Mouse (Mus musculus): ENCODE data around the gene Larp1. TPM values are rescaled to one million over a fixed set of nuclear protein-coding genes. Genes with fewer than 3 reads are reported as not detected.
"Not testable (repeated sequence)": the region's sequence is repeated elsewhere in the genome, so short reads cannot be mapped to it uniquely, and the experiment has no call there.

Larp1 gene
- total RNA-seq, 1 experiment, result 90.1 TPM

DNA sequence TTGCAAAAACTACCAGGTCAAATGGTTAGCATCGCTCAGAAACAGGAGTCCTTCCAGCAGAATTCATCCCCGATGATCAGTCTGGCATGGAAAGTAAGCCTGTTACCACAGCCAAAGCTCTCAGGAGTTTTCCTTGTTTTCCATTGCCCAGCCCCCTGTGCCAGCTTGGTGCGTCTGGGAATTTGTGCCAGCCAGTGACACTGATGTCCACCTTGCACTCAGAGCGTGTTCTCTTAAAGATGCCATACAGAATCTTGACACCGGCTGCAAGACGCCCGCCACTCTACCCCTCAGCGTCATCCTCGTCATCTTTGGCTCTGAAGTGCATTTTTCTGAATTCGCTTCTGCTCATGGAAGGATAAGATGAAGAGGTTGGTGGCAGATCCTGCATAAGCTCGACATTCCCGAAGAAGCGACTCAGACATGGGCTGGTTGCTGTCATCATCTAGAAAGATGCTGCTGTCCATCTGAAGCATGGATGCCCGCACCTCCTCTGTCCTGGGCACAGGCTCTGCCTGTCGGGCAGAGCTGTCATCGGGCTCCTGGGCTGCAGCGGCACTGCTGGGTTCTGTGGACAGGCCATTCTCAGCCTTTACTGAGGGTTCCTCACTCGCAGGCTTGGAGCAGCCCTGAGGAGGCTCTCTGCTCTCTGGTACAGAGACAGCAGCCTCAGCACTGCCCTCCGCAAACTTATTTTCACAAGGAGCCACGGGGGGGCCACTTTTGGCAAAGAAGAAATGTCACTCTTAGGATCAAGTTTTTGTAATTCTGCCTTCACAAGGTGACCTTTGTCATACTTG lies 88.2 kb downstream of the Larp1 start:
- H3K9ac ChIP-seq (ENCODE audit: insufficient read depth, low read depth, low read length, poor library complexity, severe bottlenecking), result no peak overlapping the region
- no peak overlapping the region for H3K27ac ChIP-seq (ENCODE audit: insufficient read depth, low read depth, low read length, poor library complexity, severe bottlenecking)
- no peaks in the 10 kb centered on the region for H3K9me3 ChIP-seq (ENCODE audit: control insufficient read depth, insufficient read depth, low read depth, low read length)
- DNase-seq (ENCODE audit: low read depth, low spot score), result no peak
- H3K36me3 ChIP-seq (ENCODE audit: control insufficient read depth, insufficient read depth, low read length, poor library complexity, severe bottlenecking), result no peaks in the 10 kb centered on the region
- peaks cover 2 to 8% of the 10 kb centered on the region in 2 experiments; a peak in 3 of 4 replicates for H3K4me1 ChIP-seq (ENCODE audit: control insufficient read depth in 2 of 2, insufficient read depth in 2 of 2, low read length in 2 of 2, poor library complexity in 1 of 2)
- TF ChIP-seq HCFC1 (IDR thresholded peaks at IDR 0.05; ENCODE audit: borderline replicate concordance, insufficient read depth, low read length) (no peak), MAFK (IDR thresholded peaks at IDR 0.05; ENCODE audit: insufficient read depth, low read depth, low read length) (no peak), ZNF384 (IDR thresholded peaks at IDR 0.05; ENCODE audit: low read depth, low read length) (no peak), ZC3H11A (IDR thresholded peaks at IDR 0.05; ENCODE audit: borderline replicate concordance, low read depth, low read length) (no peak), CHD2 (IDR thresholded peaks at IDR 0.05; ENCODE audit: low read depth, low read length) (no peak)
- in situ Hi-C loops (cut with MboI; ENCODE audit: low sequenced_read_pairs in 2 of 2, unreplicated experiment in 2 of 2), result loop anchor here in 1 of 2 experiments (10.0 kb wide), 1 partner anchor 142 kb away; no protein-coding TSS in a partner anchor
- H3K4me3 ChIP-seq (ENCODE audit: insufficient read depth in 1 of 2, low read depth in 1 of 2, low read length in 2 of 2, poor library complexity in 1 of 2, severe bottlenecking in 1 of 2), result no peak overlapping the region

DNA sequence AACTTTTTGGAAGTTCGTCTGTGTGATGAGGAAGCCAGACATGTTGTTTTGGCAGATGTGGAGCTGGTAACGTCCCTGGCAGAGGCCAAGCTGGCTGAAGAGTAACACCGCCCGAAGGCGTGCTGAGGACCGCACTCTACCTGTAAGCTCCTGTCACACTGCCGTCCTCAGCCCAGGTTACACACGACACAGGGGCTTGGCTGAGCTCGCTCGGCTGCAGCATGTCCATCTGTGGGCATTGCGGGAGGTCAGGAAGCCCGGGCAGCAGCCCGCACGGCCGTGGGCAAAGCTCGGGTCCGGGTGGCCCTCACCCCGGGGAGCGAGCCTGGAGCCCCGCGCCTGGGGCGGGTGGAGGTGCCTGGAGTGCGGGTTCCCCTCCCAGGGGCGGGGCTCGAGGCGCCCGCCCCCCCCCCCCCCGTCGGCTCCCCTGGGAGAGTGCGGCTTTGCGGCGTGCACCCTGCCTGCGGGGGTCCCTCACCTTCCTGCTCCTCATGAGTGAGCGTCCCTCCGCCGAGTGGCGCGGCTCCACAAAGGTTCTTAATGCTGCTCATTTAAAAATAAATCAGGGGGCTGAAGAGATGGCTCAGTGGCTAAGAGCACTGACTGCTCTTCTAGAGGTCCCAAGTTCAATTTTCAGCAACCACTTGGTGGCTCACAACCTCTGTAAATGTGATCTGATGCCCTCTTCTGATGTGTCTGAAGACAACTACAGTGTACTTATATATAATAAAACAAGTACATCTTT lies 88.9 kb downstream of the Larp1 start:
- peak overlapping the region; percentile 6; the same call in 1 of the 2 replicates for H3K9ac ChIP-seq (ENCODE audit: insufficient read depth, low read depth, low read length, poor library complexity, severe bottlenecking)
- no peaks in the 10 kb centered on the region for H3K9me3 ChIP-seq (ENCODE audit: control insufficient read depth, insufficient read depth, low read depth, low read length)
- DNase-seq (ENCODE audit: low read depth, low spot score), result no peak
- in situ Hi-C loops (cut with MboI; ENCODE audit: low sequenced_read_pairs in 2 of 2, unreplicated experiment in 2 of 2), result loop anchor here in 1 of 2 experiments (10.0 kb wide), 1 partner anchor 143 kb away; no protein-coding TSS in a partner anchor
- peaks cover 0 to 6% of the 10 kb centered on the region in 2 experiments; a peak in 3 of 4 replicates for H3K4me1 ChIP-seq (ENCODE audit: control insufficient read depth in 2 of 2, insufficient read depth in 2 of 2, low read length in 2 of 2, poor library complexity in 1 of 2)
- TF ChIP-seq MAFK (IDR thresholded peaks at IDR 0.05; ENCODE audit: insufficient read depth, low read depth, low read length), result no peak
- no peak for TF ChIP-seq ZC3H11A (IDR thresholded peaks at IDR 0.05; ENCODE audit: borderline replicate concordance, low read depth, low read length)
- TF ChIP-seq CHD2 (IDR thresholded peaks at IDR 0.05; ENCODE audit: low read depth, low read length), result no peak
- no peak for TF ChIP-seq HCFC1 (IDR thresholded peaks at IDR 0.05; ENCODE audit: borderline replicate concordance, insufficient read depth, low read length)
- peak overlapping the region; percentile 36 to 62; a peak in 3 of 4 replicates for H3K4me3 ChIP-seq (ENCODE audit: insufficient read depth in 1 of 2, low read depth in 1 of 2, low read length in 2 of 2, poor library complexity in 1 of 2, severe bottlenecking in 1 of 2)
- H3K36me3 ChIP-seq (ENCODE audit: control insufficient read depth, insufficient read depth, low read length, poor library complexity, severe bottlenecking), result no peaks in the 10 kb centered on the region
- H3K27ac ChIP-seq (ENCODE audit: insufficient read depth, low read depth, low read length, poor library complexity, severe bottlenecking), result no peak overlapping the region

DNA sequence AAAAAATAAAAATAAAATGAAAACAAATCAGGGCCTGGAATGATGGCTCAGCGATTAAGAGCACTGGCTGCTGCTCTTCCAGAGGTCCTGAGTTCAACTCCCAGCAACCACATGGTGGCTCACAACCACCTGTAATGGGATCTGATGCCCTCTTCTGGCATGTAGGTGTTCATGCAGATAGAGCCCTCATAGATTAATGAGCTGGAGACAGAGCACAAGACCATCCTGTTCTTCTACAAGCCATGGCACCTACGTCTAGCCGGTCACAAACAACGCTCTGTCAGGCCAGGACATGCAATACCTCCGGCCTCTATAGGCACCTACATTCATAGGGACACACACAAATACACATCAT lies 89.5 kb downstream of the Larp1 start:
- H3K9me3 ChIP-seq (ENCODE audit: control insufficient read depth, insufficient read depth, low read depth, low read length); DNase-seq (ENCODE audit: low read depth, low spot score); H3K4me3 ChIP-seq (ENCODE audit: insufficient read depth in 1 of 2, low read depth in 1 of 2, low read length in 2 of 2, poor library complexity in 1 of 2, severe bottlenecking in 1 of 2); H3K36me3 ChIP-seq (ENCODE audit: control insufficient read depth, insufficient read depth, low read length, poor library complexity, severe bottlenecking); H3K9ac ChIP-seq (ENCODE audit: insufficient read depth, low read depth, low read length, poor library complexity, severe bottlenecking); H3K27ac ChIP-seq (ENCODE audit: insufficient read depth, low read depth, low read length, poor library complexity, severe bottlenecking); H3K4me1 ChIP-seq (ENCODE audit: control insufficient read depth in 2 of 2, insufficient read depth in 2 of 2, low read length in 2 of 2, poor library complexity in 1 of 2): not testable (repeated sequence)
- TF ChIP-seq MAFK (IDR thresholded peaks at IDR 0.05; ENCODE audit: insufficient read depth, low read depth, low read length), result 0 out of 2 replicates have a peak, but pooled peaks have one; percentile 7
- in situ Hi-C loops (cut with MboI; ENCODE audit: low sequenced_read_pairs in 2 of 2, unreplicated experiment in 2 of 2), result loop anchor here in 1 of 2 experiments (10.0 kb wide), 1 partner anchor 144 kb away; no protein-coding TSS in a partner anchor

DNA sequence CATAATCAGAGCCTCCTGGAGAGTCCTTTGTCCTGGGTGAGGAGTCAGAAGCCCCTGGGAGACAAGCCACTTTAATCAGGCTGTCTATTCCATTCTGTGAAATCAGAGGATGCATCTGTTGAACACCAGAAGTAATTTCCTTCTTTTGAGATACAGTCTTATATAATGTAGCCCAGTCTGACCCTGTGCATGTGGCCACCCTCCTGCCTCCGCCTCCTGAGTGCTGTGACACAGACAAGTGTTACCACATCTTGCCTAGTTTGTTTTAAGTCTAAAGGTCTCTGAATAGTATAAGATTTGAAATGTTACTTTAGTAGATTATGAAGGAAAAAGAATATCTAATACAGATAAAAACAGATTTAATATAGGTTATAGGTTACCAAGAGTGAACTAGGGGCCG lies 91.1 kb downstream of the Larp1 start:
- Histone ChIP-seq H3K9ac (ENCODE audit: insufficient read depth, low read depth, low read length, poor library complexity, severe bottlenecking) (no peak overlapping the region), H3K9me3 (ENCODE audit: control insufficient read depth, insufficient read depth, low read depth, low read length) (no peaks in the 10 kb centered on the region), H3K27ac (ENCODE audit: insufficient read depth, low read depth, low read length, poor library complexity, severe bottlenecking) (no peak overlapping the region), H3K4me3 (ENCODE audit: insufficient read depth in 1 of 2, low read depth in 1 of 2, low read length in 2 of 2, poor library complexity in 1 of 2, severe bottlenecking in 1 of 2) (no peak overlapping the region), H3K4me1 (ENCODE audit: control insufficient read depth in 2 of 2, insufficient read depth in 2 of 2, low read length in 2 of 2, poor library complexity in 1 of 2) (peaks cover 0 to 3% of the 10 kb centered on the region in 2 experiments; a peak in 1 of 4 replicates), H3K36me3 (ENCODE audit: control insufficient read depth, insufficient read depth, low read length, poor library complexity, severe bottlenecking) (no peaks in the 10 kb centered on the region)
- in situ Hi-C loops (cut with MboI; ENCODE audit: low sequenced_read_pairs in 2 of 2, unreplicated experiment in 2 of 2), result no loop called here
- no peak for DNase-seq (ENCODE audit: low read depth, low spot score)
- TF ChIP-seq HCFC1 (IDR thresholded peaks at IDR 0.05; ENCODE audit: borderline replicate concordance, insufficient read depth, low read length) (no peak), MAFK (IDR thresholded peaks at IDR 0.05; ENCODE audit: insufficient read depth, low read depth, low read length) (no peak), ZC3H11A (IDR thresholded peaks at IDR 0.05; ENCODE audit: borderline replicate concordance, low read depth, low read length) (no peak), CHD2 (IDR thresholded peaks at IDR 0.05; ENCODE audit: low read depth, low read length) (no peak), ZNF384 (IDR thresholded peaks at IDR 0.05; ENCODE audit: low read depth, low read length) (no peak)
